10 mouse cellular contexts compared by ENCODE assay signal in the genomic region with DNA sequence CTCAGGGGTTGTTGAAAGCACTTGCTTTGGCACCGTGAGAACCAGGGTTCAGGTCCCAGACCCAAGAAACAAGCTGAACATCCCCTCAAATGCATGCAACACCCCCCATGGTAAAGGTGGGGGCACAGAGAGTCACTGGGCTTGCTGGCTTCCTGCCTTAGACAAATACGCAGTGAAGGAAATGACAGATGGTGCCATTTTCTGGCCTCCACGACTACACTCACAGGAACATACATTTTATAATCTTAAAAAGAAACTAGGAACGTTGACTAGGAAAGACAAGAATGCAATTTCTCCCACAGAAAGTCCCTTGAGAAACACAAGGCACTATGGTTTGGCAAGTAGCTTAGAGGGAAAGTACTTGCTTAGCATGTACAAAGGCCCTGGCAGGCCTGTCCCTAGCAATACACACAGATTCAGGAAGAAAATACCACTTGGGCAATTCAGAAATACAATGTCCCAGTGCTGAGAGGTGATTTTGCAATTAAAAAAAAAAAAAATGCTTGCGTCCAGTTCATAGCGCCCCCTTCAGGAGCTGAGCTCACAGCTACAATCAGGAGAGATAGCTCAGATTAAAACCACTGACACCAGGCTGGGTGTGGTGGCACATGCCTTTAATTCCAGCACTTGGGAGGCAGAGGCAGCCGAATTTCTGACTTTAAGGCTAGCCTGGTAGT. TPM values are rescaled to one million over a fixed set of nuclear protein-coding genes. Genes with fewer than 3 reads are reported as not detected.
DNase-seq lines count a peak whose midpoint lies in the region; ATAC-seq and TF ChIP-seq lines count a peak whose summit lies in the region.
"Had no signal": no experiment of that assay in that cellular context is flagged by ENCODE, and none has a peak within 500 bp of the region (broad histone marks: within the 10 kb centered on the region; RNA-seq: fewer than 3 reads in every experiment).

No protein-coding gene starts in this region.

- peaks cover 29% of the 10 kb centered on the region for H3K36me3 ChIP-seq in intestine, postnatal 0 days (ENCODE audit: control insufficient read depth, insufficient read depth)
- H3K36me3 ChIP-seq in intestine, embryonic 15.5 days: peaks cover 23% of the 10 kb centered on the region

- ATAC-seq in intestine, postnatal 0 days: no peak
- no peak for ATAC-seq in intestine, embryonic 15.5 days
- no peak for ATAC-seq in erythroid progenitor cell, adult 5-6 weeks (replicated peaks; ENCODE audit: low FRiP score, poor library complexity, severe bottlenecking)

- no peak for TF ChIP-seq POLR2A in cortical plate, adult 2 months (IDR thresholded peaks at IDR 0.05; ENCODE audit: extremely low read depth, insufficient read depth, low read length)

- H3K4me2 ChIP-seq in intestine, postnatal 0 days (replicated peaks; ENCODE audit: low read depth): no peak overlapping the region
- no peak overlapping the region for H3K4me2 ChIP-seq in intestine, embryonic 15.5 days (replicated peaks)
- H3K4me2 ChIP-seq: midbrain, embryonic 12.5 days had no signal

- peak; percentile 64 for TF ChIP-seq CTCF in intestine, postnatal 0 days (IDR thresholded peaks at IDR 0.05; ENCODE audit: low read depth)
- peak; percentile 16; the same call in 1 of the 2 replicates for TF ChIP-seq CTCF in cortical plate, adult 2 months (IDR thresholded peaks at IDR 0.05; ENCODE audit: extremely low read depth, insufficient read depth, low read length)

- no peak overlapping the region for H3K27ac ChIP-seq in intestine, postnatal 0 days (ENCODE audit: low read depth, low read length)
- H3K27ac ChIP-seq in intestine, embryonic 15.5 days: no peak overlapping the region
- no peak overlapping the region for H3K27ac ChIP-seq in cortical plate, adult 2 months (ENCODE audit: insufficient read depth, low read length)
- H3K27ac ChIP-seq: midbrain, embryonic 12.5 days had no signal

- peaks cover 22% of the 10 kb centered on the region for H3K27me3 ChIP-seq in intestine, postnatal 0 days (replicated peaks; ENCODE audit: control insufficient read depth, insufficient read depth, low read length)
- peaks cover 13% of the 10 kb centered on the region for H3K27me3 ChIP-seq in intestine, embryonic 15.5 days (replicated peaks)

- peak; percentile 51 for DNase-seq in adrenal gland, postnatal 10 days
- no peak for DNase-seq in adrenal gland, adult 18-20 months (ENCODE audit: low spot score in 2 of 2)
- peak; percentile 63 for DNase-seq in 416B (ENCODE audit: low read depth)
- DNase-seq in c-Kit-positive CD71-positive TER-119-positive erythroid progenitor cells, embryonic 14.5 days (ENCODE audit: low spot score): no peak

- no peaks in the 10 kb centered on the region for H3K9me3 ChIP-seq in intestine, postnatal 0 days (ENCODE audit: control insufficient read depth)
- no peaks in the 10 kb centered on the region for H3K9me3 ChIP-seq in intestine, embryonic 15.5 days
- H3K9me3 ChIP-seq: midbrain, embryonic 12.5 days had no signal

- H3K9ac ChIP-seq in intestine, postnatal 0 days (ENCODE audit: low read depth, low read length): no peak overlapping the region
- H3K9ac ChIP-seq in intestine, embryonic 15.5 days: no peak overlapping the region
- H3K9ac ChIP-seq: midbrain, embryonic 12.5 days had no signal

- H3K4me3 ChIP-seq in intestine, postnatal 0 days (ENCODE audit: low read depth, low read length): no peak overlapping the region
- no peak overlapping the region for H3K4me3 ChIP-seq in intestine, embryonic 15.5 days (replicated peaks)
- no peak overlapping the region for H3K4me3 ChIP-seq in cortical plate, adult 2 months (ENCODE audit: insufficient read depth, low read length)
- H3K4me3 ChIP-seq: erythroblast, embryonic 14.5 days; midbrain, embryonic 12.5 days had no signal

- 48% methylated on average over 7 of the region's 7 CpGs for WGBS in intestine, postnatal 0 days
- WGBS in intestine, embryonic 15.5 days: 51% methylated on average over 7 of the region's 7 CpGs

- peaks cover 7% of the 10 kb centered on the region for H3K4me1 ChIP-seq in intestine, postnatal 0 days (replicated peaks; ENCODE audit: control insufficient read depth, insufficient read depth, low read length)
- peaks cover 31% of the 10 kb centered on the region for H3K4me1 ChIP-seq in intestine, embryonic 15.5 days (replicated peaks)
- H3K4me1 ChIP-seq in cortical plate, adult 2 months (ENCODE audit: control insufficient read depth, insufficient read depth, low read length): peaks cover 2% of the 10 kb centered on the region

RNA-seq across cellular contexts. Expression of gene Prkcg, which starts 11.1 kb away (rescaled TPM):
- total RNA-seq in adrenal gland, postnatal 10 days (2021): 1 to 10 TPM; 1.6 to 2.6 TPM
- 1 to 10 TPM in 1 of 2 experiments, under 1 TPM in 1; 0.36 to 1.1 TPM for total RNA-seq in adrenal gland, adult 18-20 months (2021)
- polyA plus RNA-seq in intestine, postnatal 0 days (2015; fragmentation: Nextera tagmentation; extraction: Ambion mirVana): 0.10 and 0.57 TPM in 2 replicates
- 0.27 and 0.45 TPM in 2 replicates for polyA plus RNA-seq in intestine, embryonic 15.5 days (2015; fragmentation: Nextera tagmentation; extraction: Ambion mirVana)
- 148 and 167 TPM in 2 replicates for polyA plus RNA-seq in cortical plate, adult 2 months (2012; rRNA removed)
- total RNA-seq in erythroid progenitor cell, adult 5-6 weeks (2015; ENCODE audit: low replicate concordance): 0.84 and 6.8 TPM in 2 replicates
- not detected in 2 replicates for total RNA-seq in erythroid progenitor cell, adult 5-6 weeks (2017; ENCODE audit: low replicate concordance)
- polyA plus RNA-seq: erythroblast, embryonic 14.5 days had no signal

RNA-seq across cellular contexts. Expression of gene Myadm, which starts 11.2 kb away (rescaled TPM):
- 100 to 1,000 TPM; 110 to 126 TPM for total RNA-seq in adrenal gland, postnatal 10 days (2021)
- 10 to 100 TPM; 55.9 to 68.6 TPM for total RNA-seq in adrenal gland, adult 18-20 months (2021)
- 71.3 and 75.3 TPM in 2 replicates for polyA plus RNA-seq in intestine, postnatal 0 days (2015; fragmentation: Nextera tagmentation; extraction: Ambion mirVana)
- 131 and 135 TPM in 2 replicates for polyA plus RNA-seq in intestine, embryonic 15.5 days (2015; fragmentation: Nextera tagmentation; extraction: Ambion mirVana)
- 70.8 and 76.1 TPM in 2 replicates for polyA plus RNA-seq in cortical plate, adult 2 months (2012; rRNA removed)
- total RNA-seq in erythroid progenitor cell, adult 5-6 weeks (2015; ENCODE audit: low replicate concordance): 12.6 and 13.0 TPM in 2 replicates
- 5.3 and 6.4 TPM in 2 replicates for total RNA-seq in erythroid progenitor cell, adult 5-6 weeks (2017; ENCODE audit: low replicate concordance)
- polyA plus RNA-seq: erythroblast, embryonic 14.5 days had no signal

RNA-seq across cellular contexts. Expression of gene Cacng7, which starts 32.7 kb away (rescaled TPM):
- total RNA-seq in adrenal gland, postnatal 10 days (2021): 1 to 10 TPM; 8.8 to 9.4 TPM
- 10 to 100 TPM in 1 of 2 experiments, 1 to 10 TPM in 1; 8.9 to 16.6 TPM for total RNA-seq in adrenal gland, adult 18-20 months (2021)
- 0.63 and 0.86 TPM in 2 replicates for polyA plus RNA-seq in intestine, postnatal 0 days (2015; fragmentation: Nextera tagmentation; extraction: Ambion mirVana)
- polyA plus RNA-seq in intestine, embryonic 15.5 days (2015; fragmentation: Nextera tagmentation; extraction: Ambion mirVana): 1.2 and 1.8 TPM in 2 replicates
- polyA plus RNA-seq in cortical plate, adult 2 months (2012; rRNA removed): 207 and 214 TPM in 2 replicates
- not detected in 2 replicates for total RNA-seq in erythroid progenitor cell, adult 5-6 weeks (2015; ENCODE audit: low replicate concordance)
- total RNA-seq in erythroid progenitor cell, adult 5-6 weeks (2017; ENCODE audit: low replicate concordance): 2.1 TPM in 1 of 2 replicates, not detected in the other
- polyA plus RNA-seq: erythroblast, embryonic 14.5 days had no signal

RNA-seq across cellular contexts. Expression of gene Nlrp12, which starts 50.5 kb away (rescaled TPM):
- total RNA-seq in adrenal gland, postnatal 10 days (2021): 1 to 10 TPM in 1 of 2 experiments, under 1 TPM in 1; 0.15 to 1.0 TPM
- total RNA-seq in adrenal gland, adult 18-20 months (2021): under 1 TPM in 1 of 2 experiments, not detected in 1; 0.20 TPM
- not detected in 2 replicates for polyA plus RNA-seq in intestine, postnatal 0 days (2015; fragmentation: Nextera tagmentation; extraction: Ambion mirVana)
- polyA plus RNA-seq in intestine, embryonic 15.5 days (2015; fragmentation: Nextera tagmentation; extraction: Ambion mirVana): not detected in 2 replicates
- polyA plus RNA-seq in cortical plate, adult 2 months (2012; rRNA removed): 0.04 TPM in 1 of 2 replicates, not detected in the other
- total RNA-seq in erythroid progenitor cell, adult 5-6 weeks (2015; ENCODE audit: low replicate concordance): 0.72 TPM in 1 of 2 replicates, not detected in the other
- 1.0 TPM in 1 of 2 replicates, not detected in the other for total RNA-seq in erythroid progenitor cell, adult 5-6 weeks (2017; ENCODE audit: low replicate concordance)
- polyA plus RNA-seq: erythroblast, embryonic 14.5 days; midbrain, embryonic 12.5 days had no signal

Comparison
In these comparisons a context has a peak if more than half of its experiments do, and no peak if none do; other contexts are left out.
1. DNase-seq: peak in adrenal gland, postnatal 10 days (single experiment) and 416B (single experiment); none in adrenal gland, adult 18-20 months (0 of 2) and c-Kit-positive CD71-positive TER-119-positive erythroid progenitor cells, embryonic 14.5 days (single experiment).
2. RNA of gene Myadm, which starts 11.2 kb away (total RNA-seq): 110 to 126 TPM in adrenal gland, postnatal 10 days and 55.9 to 68.6 TPM in adrenal gland, adult 18-20 months; 5.3 to 13.0 TPM in erythroid progenitor cell, adult 5-6 weeks; every median in the first group is over 4 times any median in the second.